Mouse (Mus musculus): ENCODE measurements around the gene Thoc7. TPM values are rescaled to one million over a fixed set of nuclear protein-coding genes. Genes with fewer than 3 reads are reported as not detected.
A peak's percentile ranks its signal among the peaks of the same experiment; 100 is the strongest.

Thoc7 gene
- polyA plus RNA-seq, 1 experiment from 2014 or later = 158 TPM

DNA sequence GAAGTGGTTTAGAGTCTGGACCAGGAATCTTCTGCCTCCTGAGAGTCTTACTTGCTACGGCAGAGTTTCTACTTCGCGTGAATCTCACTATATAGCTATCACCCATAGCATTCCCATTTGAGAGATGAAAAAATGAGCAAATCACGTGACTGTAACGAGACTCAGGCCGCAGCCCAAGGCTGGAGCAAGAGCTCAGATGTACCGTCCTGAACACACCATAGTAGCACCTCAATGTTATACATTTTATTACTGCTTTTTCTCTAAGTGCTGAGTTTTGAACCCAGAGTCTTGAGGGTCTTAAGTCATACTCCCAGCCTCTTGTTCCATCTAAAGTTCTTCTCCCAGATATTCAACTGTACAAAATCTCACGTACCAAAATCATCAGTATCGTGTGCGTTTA is 44.4 kb downstream of the Thoc7 start:
- H3K36me3 ChIP-seq (replicated peaks) = no peaks in the 10 kb centered on the region
- H3K27me3 ChIP-seq (replicated peaks) = no peaks in the 10 kb centered on the region
- H3K9me3 ChIP-seq = no peaks in the 10 kb centered on the region
- H3K4me1 ChIP-seq = no peaks in the 10 kb centered on the region
- WGBS = 88% methylated on average over 10 of the region's 10 CpGs
- ATAC-seq (replicated peaks) = peak; percentile 55
- H3K9ac ChIP-seq = no peak overlapping the region
- H3K4me2 ChIP-seq = no peak overlapping the region
- H3K4me3 ChIP-seq = no peak overlapping the region
- H3K27ac ChIP-seq = no peak overlapping the region

- no peak for ATAC-seq (replicated peaks)
- WGBS = 50% methylated on average over 4 of the region's 4 CpGs
Measured at GRCm38 (mm10) chr14:13915207-13915606, 46.4 kb downstream of the Thoc7 start.

DNA sequence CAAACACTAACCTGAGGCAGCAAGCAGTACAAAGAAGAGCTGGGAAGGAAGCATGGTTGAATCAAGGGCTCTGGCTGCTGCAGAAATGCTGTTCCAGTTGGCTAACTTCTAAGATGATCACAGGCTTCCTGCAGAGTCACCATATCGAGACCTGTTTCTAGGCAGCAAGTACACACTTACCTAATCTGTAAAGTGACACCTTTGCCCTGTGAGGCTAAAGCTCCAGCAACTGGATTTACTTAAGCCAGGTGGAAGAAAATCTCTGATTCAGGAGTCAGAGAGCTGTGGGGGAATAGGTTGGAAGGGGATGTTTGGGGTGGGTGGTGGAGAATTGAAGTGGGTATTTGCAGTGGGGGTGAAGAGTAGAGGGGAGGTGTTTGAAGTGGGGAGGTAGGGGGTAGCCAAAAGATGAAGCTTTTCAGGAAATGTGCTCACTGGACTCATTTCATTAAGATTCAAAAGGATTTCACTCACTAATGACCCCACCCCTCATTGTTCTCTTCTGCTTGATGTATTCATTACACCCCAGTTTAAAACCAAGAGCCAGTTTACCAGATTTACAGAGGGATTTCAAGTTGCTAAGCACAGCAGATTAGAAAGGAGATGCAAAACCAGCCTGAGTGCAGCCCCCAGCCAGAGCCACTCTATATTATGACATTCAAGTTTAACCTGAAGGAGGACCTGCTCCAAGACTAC is 47.1 kb downstream of the Thoc7 start, which contains the start of gene Gm281:
Gene Gm281 (minus strand): TSS at position 92 of the 696 bp plus-strand sequence.
- no peaks in the 10 kb centered on the region for H3K9me3 ChIP-seq
- no peaks in the 10 kb centered on the region for H3K36me3 ChIP-seq (replicated peaks)
- 19% methylated on average over 1 of the region's 1 CpGs for WGBS
- H3K27ac ChIP-seq = no peak within 1 kb of the TSS
- no peak within 1 kb of the TSS for H3K4me2 ChIP-seq
- H3K4me1 ChIP-seq = no peaks in the 10 kb centered on the region
- H3K9ac ChIP-seq = no peak within 1 kb of the TSS
- no peak within 1 kb of the TSS for H3K4me3 ChIP-seq
- H3K27me3 ChIP-seq (replicated peaks) = no peaks in the 10 kb centered on the region
- no peak for ATAC-seq (replicated peaks)

More at GRCm38 (mm10) chr14:13915207-13915606, 46.4 kb downstream of the Thoc7 start:
- no peak overlapping the region for H3K4me2 ChIP-seq
- no peak overlapping the region for H3K27ac ChIP-seq
- H3K36me3 ChIP-seq (replicated peaks) = no peaks in the 10 kb centered on the region
- H3K4me3 ChIP-seq = no peak overlapping the region
- H3K9ac ChIP-seq = no peak overlapping the region
- H3K4me1 ChIP-seq = no peaks in the 10 kb centered on the region
- no peaks in the 10 kb centered on the region for H3K9me3 ChIP-seq
- H3K27me3 ChIP-seq (replicated peaks) = no peaks in the 10 kb centered on the region

DNA sequence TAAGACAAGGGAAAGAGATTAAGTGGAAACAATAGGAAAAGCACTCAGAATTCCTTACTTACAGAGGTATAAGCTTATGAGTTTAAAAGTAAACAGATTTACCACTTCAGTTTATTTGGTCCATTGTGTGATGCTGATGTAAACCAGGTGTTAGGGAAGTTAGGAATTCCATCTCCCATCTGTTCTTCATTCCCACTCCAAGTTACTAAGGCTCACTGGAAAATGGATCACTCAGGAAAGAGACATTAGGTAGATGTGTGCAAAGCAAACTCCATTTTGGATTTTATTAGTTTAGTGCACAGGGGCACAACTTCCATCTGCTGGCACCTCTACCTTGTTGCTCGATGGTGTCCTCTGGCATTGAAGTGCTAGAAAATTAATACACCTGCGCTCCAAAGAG is 51.5 kb downstream of the Thoc7 start:
- H3K4me3 ChIP-seq = no peak overlapping the region
- WGBS = 92% methylated on average over 2 of the region's 2 CpGs
- H3K27ac ChIP-seq = no peak overlapping the region
- ATAC-seq (replicated peaks) = no peak
- H3K4me2 ChIP-seq = no peak overlapping the region
- H3K9ac ChIP-seq = no peak overlapping the region
- H3K36me3 ChIP-seq (replicated peaks) = no peaks in the 10 kb centered on the region
- no peaks in the 10 kb centered on the region for H3K27me3 ChIP-seq (replicated peaks)
- no peaks in the 10 kb centered on the region for H3K9me3 ChIP-seq
- no peaks in the 10 kb centered on the region for H3K4me1 ChIP-seq

DNA sequence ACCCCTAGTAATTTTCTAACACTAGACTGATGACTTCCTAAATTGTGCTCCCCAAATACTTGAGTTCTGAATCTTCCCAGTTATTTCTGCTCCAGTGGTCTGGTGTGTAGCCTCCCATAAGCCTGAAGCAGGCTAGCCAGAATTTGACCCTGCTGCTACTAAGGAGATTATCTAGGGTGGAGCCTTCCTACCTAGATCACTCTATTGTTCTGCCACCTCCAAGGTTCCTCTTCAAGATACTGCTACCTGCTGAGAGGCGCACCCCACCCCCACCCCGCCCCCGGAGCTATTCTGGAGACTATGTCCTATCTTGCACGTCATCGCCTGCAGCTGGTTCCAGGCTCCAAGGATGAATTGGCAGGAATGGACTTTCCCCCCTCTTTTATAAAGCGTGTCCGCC is 54.5 kb downstream of the Thoc7 start:
- Histone ChIP-seq H3K4me2 (no peak overlapping the region), H3K9ac (no peak overlapping the region), H3K4me3 (no peak overlapping the region), H3K27me3 (replicated peaks) (no peaks in the 10 kb centered on the region), H3K4me1 (no peaks in the 10 kb centered on the region), H3K9me3 (no peaks in the 10 kb centered on the region), H3K36me3 (replicated peaks) (no peaks in the 10 kb centered on the region), H3K27ac (no peak overlapping the region)
- 90% methylated on average over 7 of the region's 7 CpGs for WGBS
- ATAC-seq (replicated peaks) = no peak

GRCm38 (mm10) chr14:13906461-13906860 is 55.2 kb downstream of the Thoc7 start:
- Histone ChIP-seq H3K9ac (no peak overlapping the region), H3K27ac (no peak overlapping the region), H3K9me3 (no peaks in the 10 kb centered on the region), H3K4me1 (no peaks in the 10 kb centered on the region), H3K36me3 (replicated peaks) (no peaks in the 10 kb centered on the region), H3K4me2 (no peak overlapping the region), H3K27me3 (replicated peaks) (no peaks in the 10 kb centered on the region), H3K4me3 (no peak overlapping the region)
- ATAC-seq (replicated peaks) = no peak
- WGBS = 91% methylated on average over 1 of the region's 1 CpGs

DNA sequence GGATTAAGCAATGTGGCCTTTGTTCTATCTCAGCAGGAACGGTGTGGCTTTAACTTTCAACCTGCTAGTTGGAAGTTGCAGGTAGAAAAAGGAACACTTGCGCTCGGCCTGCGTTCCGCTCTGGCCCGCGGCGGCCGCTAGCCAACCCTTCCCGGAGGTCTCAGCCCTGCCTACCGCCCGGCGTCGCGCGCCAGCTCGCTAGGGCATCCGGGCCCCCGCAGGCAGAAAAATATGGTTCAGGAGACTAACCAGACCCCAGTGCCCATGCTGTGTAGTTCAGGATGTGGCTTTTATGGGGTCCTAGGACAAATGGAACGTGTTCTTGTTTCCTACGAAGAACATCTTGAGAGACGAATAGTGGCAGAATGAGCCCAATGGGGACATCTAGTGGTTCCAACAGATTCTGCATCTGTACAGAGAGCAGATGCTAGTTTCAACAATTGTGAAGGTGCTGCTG is 60.0 kb downstream of the Thoc7 start:
- H3K9me3 ChIP-seq = no peaks in the 10 kb centered on the region
- H3K9ac ChIP-seq = peak overlapping the region; percentile 65
- WGBS = 0% methylated on average over 22 of the region's 22 CpGs
- no peaks in the 10 kb centered on the region for H3K27me3 ChIP-seq (replicated peaks)
- peak; percentile 93 for ATAC-seq (replicated peaks)
- H3K4me2 ChIP-seq = peak overlapping the region; percentile 98
- H3K27ac ChIP-seq = no peak overlapping the region
- H3K36me3 ChIP-seq (replicated peaks) = no peaks in the 10 kb centered on the region
- peaks cover 4% of the 10 kb centered on the region; the same call in 1 of the 2 replicates for H3K4me1 ChIP-seq
- H3K4me3 ChIP-seq = peak overlapping the region; percentile 57

Other genes with a start within 250 kb of the Thoc7 start
- gene Gm281, start 47.4 kb downstream of the Thoc7 start, polyA plus RNA-seq (2015; fragmentation: Nextera tagmentation; extraction: Ambion mirVana) = not detected in 2 replicates
- gene Atxn7, start 412 bp downstream of the Thoc7 start, polyA plus RNA-seq (2015; fragmentation: Nextera tagmentation; extraction: Ambion mirVana) = 4.1 and 5.0 TPM in 2 replicates
- gene Psmd6, start 159.1 kb upstream of the Thoc7 start, polyA plus RNA-seq (2015; fragmentation: Nextera tagmentation; extraction: Ambion mirVana) = 235 and 242 TPM in 2 replicates
- not detected in 2 replicates for gene Olfr720, start 225.0 kb upstream of the Thoc7 start, polyA plus RNA-seq (2015; fragmentation: Nextera tagmentation; extraction: Ambion mirVana)

Measured in midbrain, embryonic 15.5 days (tissue).